Mouse (Mus musculus): ENCODE measurements at regions not wholly inside any gene's neighbourhood (a gene's known extent, or its start where the extent isn't known, plus 50 kb on each side); places are given as distances from the start of the nearest gene placed in this dataset.

- no peak for TF ChIP-seq CTCF (IDR thresholded peaks at IDR 0.05; ENCODE audit: control insufficient read depth, insufficient read depth, insufficient read length)
- TF ChIP-seq MYOG (IDR thresholded peaks at IDR 0.05; ENCODE audit: control insufficient read depth, extremely low read depth, insufficient read length): no peak
- TF ChIP-seq USF1 (IDR thresholded peaks at IDR 0.05; ENCODE audit: low read depth): no peak
Observed at GRCm38 (mm10) chr16:9439891-9440290, 555.5 kb downstream of the Grin2a start.

Measured in C2C12 (cell line).